Mouse (Mus musculus) layer of hippocampus, adult 11-12 months (tissue): ENCODE measurements at regions not wholly inside any gene's neighbourhood (a gene's known extent, or its start where the extent isn't known, plus 50 kb on each side); places are given as distances from the start of the nearest gene placed in this dataset.
"Not testable (repeated sequence)": the region's sequence is repeated elsewhere in the genome, so short reads cannot be mapped to it uniquely, and the experiment has no call there.

ENCODE experiments used
- DNase-seq: peaks from one replicate; pipeline ENCODE4 v3.0.0; 2022; ENCODE audit warnings: low spot score

- no peak for DNase-seq
Measured at GRCm38 (mm10) chr12:9655794-9656193, 85.9 kb downstream of the Osr1 start.

GRCm38 (mm10) chr12:9656324-9656723 is 86.4 kb downstream of the Osr1 start:
- DNase-seq: no peak

GRCm38 (mm10) chr12:9657199-9657766 is 87.4 kb downstream of the Osr1 start:
- DNase-seq: no peak

GRCm38 (mm10) chr12:9657793-9658192 is 87.9 kb downstream of the Osr1 start:
- no peak for DNase-seq

GRCm38 (mm10) chr12:9660299-9660698 is 90.4 kb downstream of the Osr1 start:
- DNase-seq: no peak

GRCm38 (mm10) chr12:9688776-9689175 is 118.9 kb downstream of the Osr1 start:
- no peak for DNase-seq

GRCm38 (mm10) chr12:9689541-9689940 is 119.6 kb downstream of the Osr1 start:
- DNase-seq: peak; percentile 46

GRCm38 (mm10) chr12:9732921-9733320 is 163.0 kb downstream of the Osr1 start:
- no peak for DNase-seq

- DNase-seq: no peak
Measured at GRCm38 (mm10) chr12:9744709-9745395, 174.9 kb downstream of the Osr1 start.

GRCm38 (mm10) chr12:9751261-9752078 is 181.6 kb downstream of the Osr1 start:
- DNase-seq: no peak

- no peak for DNase-seq
Measured at GRCm38 (mm10) chr12:9752079-9752450, 182.1 kb downstream of the Osr1 start.

- no peak for DNase-seq
Measured at GRCm38 (mm10) chr12:9756411-9756810, 186.5 kb downstream of the Osr1 start.

GRCm38 (mm10) chr12:9760818-9761217 is 190.9 kb downstream of the Osr1 start:
- DNase-seq: no peak

GRCm38 (mm10) chr12:9762291-9762811 is 192.4 kb downstream of the Osr1 start:
- not testable (repeated sequence) for DNase-seq

- no peak for DNase-seq
Measured at GRCm38 (mm10) chr12:9762842-9763241, 192.9 kb downstream of the Osr1 start.

- no peak for DNase-seq
Measured at GRCm38 (mm10) chr12:9770908-9771307, 201.0 kb downstream of the Osr1 start.

- DNase-seq: no peak
Measured at GRCm38 (mm10) chr12:9772875-9773274, 203.0 kb downstream of the Osr1 start.

- DNase-seq: no peak
Measured at GRCm38 (mm10) chr12:9802284-9802683, 232.4 kb downstream of the Osr1 start.

- DNase-seq: no peak
Measured at GRCm38 (mm10) chr12:9807406-9807805, 237.5 kb downstream of the Osr1 start.

- DNase-seq: no peak
Measured at GRCm38 (mm10) chr12:9833273-9833672, 263.4 kb downstream of the Osr1 start.

- DNase-seq: no peak
Measured at GRCm38 (mm10) chr12:9839198-9839845, 269.4 kb downstream of the Osr1 start.

- no peak for DNase-seq
Measured at GRCm38 (mm10) chr12:9839949-9840348, 270.0 kb downstream of the Osr1 start.
